Mouse (Mus musculus) layer of hippocampus, postnatal 14 days (tissue): ENCODE measurements around the gene Lsp1. TPM values are rescaled to one million over a fixed set of nuclear protein-coding genes. Genes with fewer than 3 reads are reported as not detected.

Experiments
- DNase-seq, 2 experiments: peaks; one replicate each; pipeline ENCODE4 v3.0.0; 2021 to 2022; ENCODE audit warnings: low spot score in 2 of 2, mixed read lengths in 1 of 2
- total RNA-seq, 2 experiments: library from RNA; stranded (reverse); gene quantifications; 2 replicates each; pipeline ENCODE4 v1.2.3; 2021

Gene Lsp1
- total RNA-seq, 2 experiments from 2014 or later, result 4.2 to 4.7 TPM

GRCm38 (mm10) chr7:142537181-142537580 lies 76.6 kb downstream of the Lsp1 start:
- no peak for DNase-seq

GRCm38 (mm10) chr7:142537879-142538278 lies 77.3 kb downstream of the Lsp1 start:
- peak; percentile 53 to 56 for DNase-seq

- DNase-seq, result no peak
Measured at GRCm38 (mm10) chr7:142538291-142538690, 77.7 kb downstream of the Lsp1 start.

- no peak for DNase-seq
Measured at GRCm38 (mm10) chr7:142538766-142539165, 78.2 kb downstream of the Lsp1 start.

- DNase-seq, result no peak
Measured at GRCm38 (mm10) chr7:142539828-142540227, 79.2 kb downstream of the Lsp1 start.

- no peak for DNase-seq
Measured at GRCm38 (mm10) chr7:142542771-142543303, 82.2 kb downstream of the Lsp1 start.

Other genes with a start within 250 kb of the Lsp1 start
- not detected for gene Gm7579, start 248.9 kb upstream of the Lsp1 start, total RNA-seq
- not detected for gene Krtap5-5, start 230.8 kb upstream of the Lsp1 start, total RNA-seq
- gene Gm40460, start 219.7 kb upstream of the Lsp1 start, total RNA-seq, result not detected
- gene Gm2431, start 202.5 kb upstream of the Lsp1 start, total RNA-seq, result not detected
- not detected for gene Gm4559, start 186.4 kb upstream of the Lsp1 start, total RNA-seq
- gene Krtap5-1, start 163.7 kb upstream of the Lsp1 start, total RNA-seq, result not detected
- gene Krtap5-4, start 157.3 kb upstream of the Lsp1 start, total RNA-seq, result not detected
- gene Ifitm10, start 87.1 kb upstream of the Lsp1 start, total RNA-seq, result 10 to 100 TPM; 30.0 to 31.3 TPM
- gene Gm49369, start 78.1 kb upstream of the Lsp1 start, total RNA-seq, result under 1 TPM in 1 of 2 experiments, not detected in 1; 0.71 TPM
- gene Ctsd, start 72.8 kb upstream of the Lsp1 start, total RNA-seq, result 100 to 1,000 TPM; 304 to 345 TPM
- gene Syt8, start 26.0 kb upstream of the Lsp1 start, total RNA-seq, result not detected
- gene Tnni2, start 19.0 kb upstream of the Lsp1 start, total RNA-seq, result under 1 TPM in 1 of 2 experiments, not detected in 1; 0.37 TPM
- gene Tnnt3, start 38.0 kb downstream of the Lsp1 start, total RNA-seq, result under 1 TPM; 0.92 to 0.95 TPM
- gene Mrpl23, start 71.9 kb downstream of the Lsp1 start, total RNA-seq, result 1 to 10 TPM; 4.2 to 5.1 TPM
- 100 to 1,000 TPM; 132 to 227 TPM for gene Igf2, start 206.0 kb downstream of the Lsp1 start, total RNA-seq
- gene Gm49394, start 209.1 kb downstream of the Lsp1 start, total RNA-seq, result under 1 TPM; 0.09 to 0.12 TPM